Mouse (Mus musculus) gastrocnemius, adult 18-20 months (tissue): ENCODE results near the gene Gm10800. TPM values are rescaled to one million over a fixed set of nuclear protein-coding genes. Genes with fewer than 3 reads are reported as not detected.
"Not testable (repeated sequence)": the region's sequence is repeated elsewhere in the genome, so short reads cannot be mapped to it uniquely, and the experiment has no call there.

Experiments used
- DNase-seq: peaks from one replicate; pipeline ENCODE4 v3.0.0; 2021; ENCODE audit warnings: low spot score
- long read RNA-seq, 2 experiments: library from polyadenylated mRNA; stranded (forward); transcript quantifications; one replicate each; pipeline ENCODE4 v2.0.0; 2021
- total RNA-seq, 2 experiments: library from RNA; stranded (reverse); gene quantifications; 2 replicates each; pipeline ENCODE4 v1.2.3; 2021

Gene Gm10800
- not detected for total RNA-seq
- long read RNA-seq, experiment 1 = 0 reads
- long read RNA-seq, experiment 2 = 0 reads

- DNase-seq = not testable (repeated sequence)
These were observed at the start of gene Gm10800 for GRCm38 (mm10) chr2:98667201-98667600. Gm10800 (minus strand) TSS chr2:98667301.

- no peak for DNase-seq
These were observed 30.4 kb upstream of the Gm10800 start for GRCm38 (mm10) chr2:98697533-98697932.

- DNase-seq = not testable (repeated sequence)
These were observed 5.2 kb downstream of the Gm10800 start, which contains the start of gene Gm10801 for GRCm38 (mm10) chr2:98661937-98662336. Gm10801 (plus strand) TSS chr2:98662237.

Other genes with a start within 250 kb of the Gm10800 start
- gene Gm10801, start 5.1 kb downstream of the Gm10800 start, total RNA-seq = not detected